Mouse (Mus musculus) hindbrain, embryonic 14.5 days (tissue): ENCODE measurements around the gene Nav2. TPM values are rescaled to one million over a fixed set of nuclear protein-coding genes. Genes with fewer than 3 reads are reported as not detected.

Experiments used
- ATAC-seq: fragments of 200-750 bp; cut with Nextera tagmentation; 2 replicates; pipeline ENCODE4 v1.8.0; 2017; ENCODE audit warnings: moderate number of reproducible peaks, mild to moderate bottlenecking, moderate TSS enrichment, moderate library complexity; ENCODE audit not compliant: low FRiP score
- DNase-seq: peaks from one replicate; pipeline ENCODE4 v3.0.0-alpha.2; 2015; ENCODE audit warnings: low spot score
- H3K27ac ChIP-seq: fragments of 300-500 bp; sonication (generic); 2 replicates; pipeline ENCODE4 v1.5.1; 2014; ENCODE audit warnings: mild to moderate bottlenecking, moderate library complexity
- H3K27me3 ChIP-seq: fragments of 300-500 bp; sonication (generic); 2 replicates; pipeline ENCODE4 v1.6.1; 2014; ENCODE audit warnings: mild to moderate bottlenecking, low read length, mixed read lengths; ENCODE audit not compliant: control insufficient read depth, insufficient read depth
- H3K36me3 ChIP-seq: fragments of 300-500 bp; sonication (generic); replicated peaks from 2 replicates; pipeline ENCODE4 v1.6.1; 2014; ENCODE audit not compliant: control insufficient read depth, insufficient read depth
- H3K4me1 ChIP-seq: fragments of 300-500 bp; sonication (generic); replicated peaks from 2 replicates; pipeline ENCODE4 v1.6.1; 2014; ENCODE audit warnings: antibody characterized with exemption, low read length, mixed read lengths; ENCODE audit not compliant: control insufficient read depth, insufficient read depth
- H3K4me2 ChIP-seq: fragments of 300-500 bp; sonication (generic); replicated peaks from 2 replicates; pipeline ENCODE4 v1.6.1; 2014; ENCODE audit warnings: mild to moderate bottlenecking, moderate library complexity
- H3K4me3 ChIP-seq: fragments of 300-500 bp; sonication (generic); replicated peaks from 2 replicates; pipeline ENCODE4 v1.5.1; 2014; ENCODE audit warnings: mild to moderate bottlenecking, low read length
- H3K9ac ChIP-seq: fragments of 300-500 bp; sonication (generic); 2 replicates; pipeline ENCODE4 v1.6.1; 2014
- H3K9me3 ChIP-seq: fragments of 300-500 bp; sonication (generic); 2 replicates; pipeline ENCODE4 v1.6.1; 2016; ENCODE audit warnings: low read length; ENCODE audit not compliant: control insufficient read depth
- WGBS: fragments of 180-500 bp; shearing (Covaris S2); extraction: QIAGEN DNeasy Blood & Tissue Kit; methylation state at CpG from one replicate; pipeline ENCODE4 v1.1.7; 2014; 5-methylcytosine and 5-hydroxymethylcytosine counted together
- polyA plus RNA-seq: library from polyadenylated mRNA; unstranded; fragments of >200 nt; fragmentation: Nextera tagmentation; extraction: Ambion mirVana; gene quantifications from 2 replicates; pipeline ENCODE4 v1.2.1, GENCODE M21; 2014

The Nav2 gene
- polyA plus RNA-seq, 1 experiment from 2014 or later, result 28.2 TPM

- 86% methylated on average over 7 of the region's 7 CpGs for WGBS
- Histone ChIP-seq H3K4me2 (no peak overlapping the region), H3K9me3 (no peaks in the 10 kb centered on the region), H3K27me3 (no peaks in the 10 kb centered on the region), H3K4me3 (no peak overlapping the region), H3K36me3 (no peaks in the 10 kb centered on the region), H3K9ac (no peak overlapping the region), H3K4me1 (peaks cover 20% of the 10 kb centered on the region), H3K27ac (no peak overlapping the region)
- DNase-seq (no peak), ATAC-seq (no peak)
These were observed 599.5 kb downstream of the Nav2 start for GRCm38 (mm10) chr7:49507943-49508506.

- Histone ChIP-seq H3K27me3 (no peaks in the 10 kb centered on the region), H3K9ac (no peak overlapping the region)
- no peak for DNase-seq
These were observed 603.4 kb downstream of the Nav2 start for GRCm38 (mm10) chr7:49511820-49512453.

GRCm38 (mm10) chr7:49513763-49514437, 605.4 kb downstream of the Nav2 start:
- 60% methylated on average over 6 of the region's 6 CpGs for WGBS
- no peak overlapping the region for H3K9ac ChIP-seq
- ATAC-seq, result no peak
- no peak overlapping the region for H3K4me3 ChIP-seq
- no peaks in the 10 kb centered on the region for H3K9me3 ChIP-seq
- no peaks in the 10 kb centered on the region for H3K27me3 ChIP-seq
- H3K4me1 ChIP-seq, result no peaks in the 10 kb centered on the region; the same call in 1 of the 2 replicates
- no peak overlapping the region for H3K4me2 ChIP-seq
- no peak for DNase-seq
- H3K27ac ChIP-seq, result no peak overlapping the region
- H3K36me3 ChIP-seq, result no peaks in the 10 kb centered on the region

More at GRCm38 (mm10) chr7:49511820-49512453, 603.4 kb downstream of the Nav2 start:
- Histone ChIP-seq H3K36me3 (no peaks in the 10 kb centered on the region), H3K4me2 (no peak overlapping the region), H3K4me3 (no peak overlapping the region), H3K9me3 (no peaks in the 10 kb centered on the region), H3K27ac (no peak overlapping the region), H3K4me1 (no peaks in the 10 kb centered on the region; the same call in 1 of the 2 replicates)
- no peak for ATAC-seq
- 64% methylated on average over 7 of the region's 7 CpGs for WGBS

- H3K27ac ChIP-seq, result no peak overlapping the region
- H3K36me3 ChIP-seq, result no peaks in the 10 kb centered on the region
- H3K27me3 ChIP-seq, result no peaks in the 10 kb centered on the region
- H3K9me3 ChIP-seq, result no peaks in the 10 kb centered on the region
- no peaks in the 10 kb centered on the region; the same call in 1 of the 2 replicates for H3K4me1 ChIP-seq
- DNase-seq (no peak), ATAC-seq (no peak)
- WGBS, result 83% methylated on average over 2 of the region's 2 CpGs
- H3K4me2 ChIP-seq, result no peak overlapping the region
- H3K4me3 ChIP-seq, result no peak overlapping the region
- H3K9ac ChIP-seq, result no peak overlapping the region
These were observed 606.5 kb downstream of the Nav2 start for GRCm38 (mm10) chr7:49515012-49515411.

- no peak overlapping the region for H3K4me3 ChIP-seq
- H3K27me3 ChIP-seq, result no peaks in the 10 kb centered on the region
- H3K36me3 ChIP-seq, result no peaks in the 10 kb centered on the region
- H3K9ac ChIP-seq, result no peak overlapping the region
- no peak overlapping the region for H3K27ac ChIP-seq
- no peak for ATAC-seq
- H3K4me1 ChIP-seq, result peaks cover 21% of the 10 kb centered on the region
- H3K9me3 ChIP-seq, result no peaks in the 10 kb centered on the region
- DNase-seq, result no peak
- H3K4me2 ChIP-seq, result no peak overlapping the region
- WGBS, result 65% methylated on average over 2 of the region's 2 CpGs
These were observed 612.0 kb downstream of the Nav2 start for GRCm38 (mm10) chr7:49520504-49520903.

- no peak for ATAC-seq
- DNase-seq, result no peak
- 29% methylated on average over 4 of the region's 4 CpGs for WGBS
These were observed 612.8 kb downstream of the Nav2 start for GRCm38 (mm10) chr7:49521349-49521748.

GRCm38 (mm10) chr7:49521976-49522375, 613.5 kb downstream of the Nav2 start:
- no peak overlapping the region for H3K4me3 ChIP-seq
- H3K4me2 ChIP-seq, result peak overlapping the region; percentile 46
- 4% methylated on average over 9 of the region's 9 CpGs for WGBS
- H3K9me3 ChIP-seq, result no peaks in the 10 kb centered on the region
- no peak for DNase-seq
- ATAC-seq, result no peak
- H3K27ac ChIP-seq, result no peak overlapping the region
- peaks cover 21% of the 10 kb centered on the region for H3K4me1 ChIP-seq
- no peaks in the 10 kb centered on the region for H3K36me3 ChIP-seq
- no peaks in the 10 kb centered on the region for H3K27me3 ChIP-seq
- no peak overlapping the region for H3K9ac ChIP-seq

More at GRCm38 (mm10) chr7:49521349-49521748, 612.8 kb downstream of the Nav2 start:
- H3K9ac ChIP-seq, result no peak overlapping the region
- H3K4me1 ChIP-seq, result peaks cover 21% of the 10 kb centered on the region
- no peak overlapping the region for H3K4me3 ChIP-seq
- H3K9me3 ChIP-seq, result no peaks in the 10 kb centered on the region
- H3K36me3 ChIP-seq, result no peaks in the 10 kb centered on the region
- H3K27me3 ChIP-seq, result no peaks in the 10 kb centered on the region
- no peak overlapping the region for H3K4me2 ChIP-seq
- H3K27ac ChIP-seq, result no peak overlapping the region

- no peak overlapping the region for H3K27ac ChIP-seq
- DNase-seq, result peak; percentile 67
- H3K27me3 ChIP-seq, result no peaks in the 10 kb centered on the region
- H3K4me1 ChIP-seq, result peaks cover 25% of the 10 kb centered on the region
- H3K4me2 ChIP-seq, result peak overlapping the region; percentile 46
- WGBS, result 3% methylated on average over 24 of the region's 24 CpGs
- peak; percentile 61; the same call in 1 of the 2 replicates for ATAC-seq
- H3K36me3 ChIP-seq, result no peaks in the 10 kb centered on the region
- H3K9ac ChIP-seq, result no peak overlapping the region
- H3K4me3 ChIP-seq, result peak overlapping the region; percentile 17
- H3K9me3 ChIP-seq, result no peaks in the 10 kb centered on the region
These were observed 614.0 kb downstream of the Nav2 start for GRCm38 (mm10) chr7:49522411-49523114.

- Histone ChIP-seq H3K27me3 (no peaks in the 10 kb centered on the region), H3K9me3 (no peaks in the 10 kb centered on the region), H3K36me3 (no peaks in the 10 kb centered on the region), H3K4me1 (peaks cover 27% of the 10 kb centered on the region), H3K4me2 (peak overlapping the region; percentile 46), H3K4me3 (no peak overlapping the region), H3K27ac (no peak overlapping the region), H3K9ac (no peak overlapping the region)
- DNase-seq, result no peak
- ATAC-seq, result no peak
- 22% methylated on average over 4 of the region's 4 CpGs for WGBS
These were observed 614.6 kb downstream of the Nav2 start for GRCm38 (mm10) chr7:49523115-49523445.
